Mouse (Mus musculus): ENCODE measurements around the gene Jmjd1c.

- TF ChIP-seq CTCF (IDR thresholded peaks at IDR 0.05; ENCODE audit: low read depth) (no peak), EP300 (IDR thresholded peaks at IDR 0.05; ENCODE audit: low read depth) (no peak)
Measured at GRCm38 (mm10) chr10:67085124-67085523, 10.8 kb upstream of the Jmjd1c start.

All from liver, postnatal 0 days (tissue).